Mouse (Mus musculus): ENCODE results near the gene Lsm4.

GRCm38 (mm10) chr8:70646775-70647174, 26.3 kb upstream of the Lsm4 start:
- TF ChIP-seq CTCF (IDR thresholded peaks at IDR 0.05; ENCODE audit: borderline replicate concordance, insufficient read depth, low read length) (no peak), POLR2A (IDR thresholded peaks at IDR 0.05; ENCODE audit: low read depth, low read length) (no peak)

Data from embryonic fibroblast, embryonic 13.5 days (primary cell).